Mouse (Mus musculus): ENCODE results near the gene Nkapd1. TPM values are rescaled to one million over a fixed set of nuclear protein-coding genes. Genes with fewer than 3 reads are reported as not detected.

Nkapd1 gene
- polyA plus RNA-seq, 1 experiment from 2014 or later = 25.7 TPM

DNA sequence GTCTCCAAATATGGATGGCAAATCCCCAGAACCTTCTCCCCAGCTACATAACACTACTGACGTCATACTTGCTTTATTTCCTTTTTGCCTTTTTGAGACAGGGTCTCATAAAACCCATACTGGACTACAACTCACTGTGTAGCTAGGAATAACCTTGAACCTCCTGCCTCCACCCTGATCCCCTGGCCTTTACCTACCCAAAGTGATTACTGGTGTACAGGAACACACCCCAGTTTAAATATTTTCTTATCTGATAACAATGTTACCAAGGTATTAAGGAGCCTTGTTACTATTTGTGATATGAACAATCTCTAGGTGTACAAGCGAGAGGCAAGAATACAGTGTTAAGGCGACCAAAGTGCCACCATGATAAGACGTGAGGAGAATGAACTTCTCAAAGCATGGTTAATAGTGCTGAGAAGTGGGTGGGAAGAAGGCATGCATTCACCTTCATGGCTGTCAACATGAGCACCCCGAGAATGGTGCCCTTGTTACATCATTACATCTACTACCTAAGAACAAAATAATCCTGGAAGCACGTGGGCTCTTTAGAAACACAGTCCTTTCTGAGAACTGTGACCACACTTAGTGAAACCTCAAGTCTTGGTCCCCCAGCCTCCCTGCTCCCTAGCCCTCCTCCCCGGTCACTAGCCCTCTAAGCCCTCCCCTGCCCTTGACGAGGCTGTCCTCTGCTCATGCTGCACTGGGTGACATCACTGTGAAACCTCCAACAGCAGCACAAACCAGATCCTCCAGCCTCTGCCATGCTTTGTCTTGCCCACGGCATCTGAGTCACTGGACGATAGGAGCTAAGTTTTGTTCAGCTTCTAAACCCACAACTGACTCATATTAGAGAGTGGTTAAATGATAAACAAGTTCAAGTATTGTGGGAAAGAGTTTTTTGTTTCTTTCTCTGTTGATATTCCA lies 47.4 kb downstream of the Nkapd1 start:
- Histone ChIP-seq H3K4me3 (replicated peaks; ENCODE audit: low read depth, low read length) (no peak overlapping the region), H3K4me2 (ENCODE audit: low read length) (no peak overlapping the region), H3K27ac (no peak overlapping the region), H3K4me1 (replicated peaks; ENCODE audit: insufficient read depth, low read length) (no peaks in the 10 kb centered on the region), H3K27me3 (ENCODE audit: insufficient read depth, low read length) (no peaks in the 10 kb centered on the region), H3K9me3 (replicated peaks; ENCODE audit: low read length) (no peaks in the 10 kb centered on the region), H3K36me3 (ENCODE audit: insufficient read depth, low read length) (no peaks in the 10 kb centered on the region), H3K9ac (ENCODE audit: low read depth, low read length) (no peak overlapping the region)
- ATAC-seq (replicated peaks; ENCODE audit: low FRiP score, low read depth) (no peak), DNase-seq (ENCODE audit: low spot score) (no peak)
- TF ChIP-seq CTCF (IDR thresholded peaks at IDR 0.05; ENCODE audit: low read depth) = no peak
- WGBS = 79% methylated on average over 10 of the region's 10 CpGs

DNA sequence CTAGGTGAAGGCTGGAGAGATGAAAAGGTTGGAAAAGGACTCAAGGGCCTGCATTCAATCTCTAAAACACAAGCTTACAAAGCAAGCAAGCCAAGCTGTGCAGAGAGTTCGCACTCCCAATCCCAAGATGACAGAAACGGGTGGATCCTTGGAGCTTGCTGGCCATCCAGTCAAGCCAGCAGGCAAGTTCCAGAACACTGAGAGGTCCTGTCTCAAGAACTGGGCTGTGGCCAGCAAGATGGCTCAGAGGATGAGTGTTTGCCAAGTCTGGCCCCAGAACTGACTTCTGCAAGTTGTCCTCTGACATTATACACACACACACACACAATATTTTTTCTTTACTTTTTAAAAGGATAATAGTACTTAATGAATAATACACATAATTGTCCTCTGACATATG lies 49.4 kb downstream of the Nkapd1 start:
- ATAC-seq (replicated peaks; ENCODE audit: low FRiP score, low read depth) (no peak), DNase-seq (ENCODE audit: low spot score) (no peak)
- WGBS = 88% methylated on average over 2 of the region's 2 CpGs
- Histone ChIP-seq H3K27me3 (ENCODE audit: insufficient read depth, low read length) (no peaks in the 10 kb centered on the region), H3K9me3 (replicated peaks; ENCODE audit: low read length) (no peaks in the 10 kb centered on the region), H3K9ac (ENCODE audit: low read depth, low read length) (no peak overlapping the region), H3K27ac (no peak overlapping the region), H3K4me2 (ENCODE audit: low read length) (no peak overlapping the region), H3K4me3 (replicated peaks; ENCODE audit: low read depth, low read length) (no peak overlapping the region), H3K36me3 (ENCODE audit: insufficient read depth, low read length) (no peaks in the 10 kb centered on the region), H3K4me1 (replicated peaks; ENCODE audit: insufficient read depth, low read length) (no peaks in the 10 kb centered on the region)
- TF ChIP-seq CTCF (IDR thresholded peaks at IDR 0.05; ENCODE audit: low read depth) = no peak

DNA sequence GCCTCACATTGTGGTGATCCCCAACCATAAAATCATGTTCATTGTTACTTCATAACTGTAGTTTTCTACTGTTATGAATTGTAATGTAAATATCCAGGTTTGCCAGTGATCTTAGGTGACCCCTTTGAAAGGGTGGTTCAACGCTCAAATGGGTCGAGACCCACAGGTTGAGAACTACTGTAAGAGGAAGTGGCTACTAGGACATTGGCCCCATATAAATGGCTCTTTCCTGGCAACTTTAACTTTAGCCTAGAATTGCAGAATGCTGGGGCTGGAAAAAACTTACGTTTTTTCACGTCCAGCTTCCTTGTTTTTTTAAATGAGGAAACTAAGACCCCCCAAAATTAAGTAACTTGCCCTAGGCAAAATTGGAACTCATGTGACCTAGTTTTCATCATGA lies 49.9 kb downstream of the Nkapd1 start:
- ATAC-seq (replicated peaks; ENCODE audit: low FRiP score, low read depth) = no peak
- Histone ChIP-seq H3K4me3 (replicated peaks; ENCODE audit: low read depth, low read length) (no peak overlapping the region), H3K9me3 (replicated peaks; ENCODE audit: low read length) (no peaks in the 10 kb centered on the region), H3K9ac (ENCODE audit: low read depth, low read length) (no peak overlapping the region), H3K36me3 (ENCODE audit: insufficient read depth, low read length) (no peaks in the 10 kb centered on the region), H3K4me2 (ENCODE audit: low read length) (no peak overlapping the region), H3K4me1 (replicated peaks; ENCODE audit: insufficient read depth, low read length) (no peaks in the 10 kb centered on the region), H3K27me3 (ENCODE audit: insufficient read depth, low read length) (no peaks in the 10 kb centered on the region), H3K27ac (no peak overlapping the region)
- WGBS = 81% methylated on average over 4 of the region's 4 CpGs
- no peak for TF ChIP-seq CTCF (IDR thresholded peaks at IDR 0.05; ENCODE audit: low read depth)
- DNase-seq (ENCODE audit: low spot score) = no peak

DNA sequence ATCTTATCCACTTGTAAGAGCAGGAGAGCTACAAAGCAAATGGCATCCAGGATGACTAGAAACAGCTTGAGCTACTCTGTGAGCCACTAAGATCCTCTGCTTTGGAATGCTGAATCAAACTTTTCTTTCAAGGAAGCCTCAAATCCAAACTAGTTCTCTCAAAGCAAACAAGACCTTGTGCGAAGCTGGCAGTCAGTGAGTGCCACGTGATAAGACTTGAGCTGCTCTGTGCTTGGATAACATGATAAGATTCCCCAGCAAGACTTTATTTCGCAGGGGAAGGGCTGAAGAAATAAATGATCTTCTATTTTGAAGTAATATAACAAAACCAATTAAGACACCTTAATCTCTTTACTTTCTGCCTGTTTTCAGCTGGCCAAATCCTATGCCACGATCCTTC lies 51.3 kb downstream of the Nkapd1 start:
- ATAC-seq (replicated peaks; ENCODE audit: low FRiP score, low read depth) = no peak
- no peak overlapping the region for H3K4me3 ChIP-seq (replicated peaks; ENCODE audit: low read depth, low read length)
- H3K4me1 ChIP-seq (replicated peaks; ENCODE audit: insufficient read depth, low read length) = no peaks in the 10 kb centered on the region

DNA sequence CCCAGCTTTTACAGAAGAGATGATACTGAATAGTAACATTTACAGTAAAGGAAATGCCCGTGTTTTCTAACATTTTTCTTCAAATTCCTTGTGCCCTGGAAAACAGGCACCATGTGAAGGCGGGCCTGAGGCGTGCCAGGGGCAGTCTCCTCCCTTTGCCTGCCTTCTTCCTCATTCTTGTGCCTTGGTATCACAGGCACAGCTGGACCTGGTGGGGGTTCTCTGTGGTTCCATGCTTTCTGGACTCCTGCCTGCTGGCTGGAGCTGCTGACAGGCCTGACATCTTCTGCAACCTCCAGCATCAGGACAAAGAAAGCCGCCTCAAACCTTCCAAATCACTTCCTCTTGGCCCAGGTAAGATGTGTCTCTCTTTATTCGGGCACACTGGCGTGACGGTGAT lies 52.1 kb downstream of the Nkapd1 start:
- no peak for TF ChIP-seq CTCF (IDR thresholded peaks at IDR 0.05; ENCODE audit: low read depth)
- Histone ChIP-seq H3K36me3 (ENCODE audit: insufficient read depth, low read length) (no peaks in the 10 kb centered on the region), H3K4me2 (ENCODE audit: low read length) (no peak overlapping the region), H3K27ac (no peak overlapping the region), H3K27me3 (ENCODE audit: insufficient read depth, low read length) (no peaks in the 10 kb centered on the region), H3K4me1 (replicated peaks; ENCODE audit: insufficient read depth, low read length) (no peaks in the 10 kb centered on the region), H3K9ac (ENCODE audit: low read depth, low read length) (no peak overlapping the region), H3K4me3 (replicated peaks; ENCODE audit: low read depth, low read length) (no peak overlapping the region), H3K9me3 (replicated peaks; ENCODE audit: low read length) (no peaks in the 10 kb centered on the region)
- DNase-seq (ENCODE audit: low spot score) (no peak), ATAC-seq (replicated peaks; ENCODE audit: low FRiP score, low read depth) (no peak)
- 76% methylated on average over 7 of the region's 7 CpGs for WGBS

More for the DNA sequence above, 51.3 kb downstream of the Nkapd1 start:
- WGBS = 79% methylated on average over 4 of the region's 4 CpGs
- Histone ChIP-seq H3K27ac (no peak overlapping the region), H3K9me3 (replicated peaks; ENCODE audit: low read length) (no peaks in the 10 kb centered on the region), H3K4me2 (ENCODE audit: low read length) (no peak overlapping the region), H3K9ac (ENCODE audit: low read depth, low read length) (no peak overlapping the region), H3K27me3 (ENCODE audit: insufficient read depth, low read length) (no peaks in the 10 kb centered on the region), H3K36me3 (ENCODE audit: insufficient read depth, low read length) (no peaks in the 10 kb centered on the region)
- TF ChIP-seq CTCF (IDR thresholded peaks at IDR 0.05; ENCODE audit: low read depth) = no peak
- no peak for DNase-seq (ENCODE audit: low spot score)

DNA sequence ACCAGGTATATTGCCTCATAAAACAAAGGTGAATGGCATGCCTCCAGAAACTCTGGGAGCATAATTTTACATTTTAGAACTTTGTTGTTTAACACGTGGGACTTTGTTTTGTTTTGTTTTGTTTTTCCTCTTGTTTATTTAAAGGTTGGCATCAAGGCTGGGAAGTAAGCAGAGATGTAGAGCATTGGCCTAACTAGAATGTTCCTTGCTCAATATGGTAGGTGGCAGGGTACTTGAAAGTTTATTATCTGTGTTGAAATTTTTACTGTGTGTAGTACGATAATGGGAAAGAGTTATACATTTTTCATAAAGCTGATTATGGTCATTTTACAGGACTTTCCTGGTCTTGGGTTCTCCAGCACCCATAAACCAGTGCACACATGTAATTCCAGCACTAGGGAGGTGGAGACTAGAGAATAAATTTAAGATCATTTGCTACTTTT lies 55.3 kb downstream of the Nkapd1 start:
- Histone ChIP-seq H3K27ac (no peak overlapping the region), H3K4me1 (replicated peaks; ENCODE audit: insufficient read depth, low read length) (no peaks in the 10 kb centered on the region), H3K4me2 (ENCODE audit: low read length) (no peak overlapping the region), H3K9me3 (replicated peaks; ENCODE audit: low read length) (no peaks in the 10 kb centered on the region), H3K36me3 (ENCODE audit: insufficient read depth, low read length) (no peaks in the 10 kb centered on the region), H3K9ac (ENCODE audit: low read depth, low read length) (no peak overlapping the region), H3K4me3 (replicated peaks; ENCODE audit: low read depth, low read length) (no peak overlapping the region), H3K27me3 (ENCODE audit: insufficient read depth, low read length) (no peaks in the 10 kb centered on the region)
- WGBS = 79% methylated on average over 2 of the region's 2 CpGs
- TF ChIP-seq CTCF (IDR thresholded peaks at IDR 0.05; ENCODE audit: low read depth) = no peak
- ATAC-seq (replicated peaks; ENCODE audit: low FRiP score, low read depth) (no peak), DNase-seq (ENCODE audit: low spot score) (no peak)
